26 mouse cellular contexts compared by ENCODE assay signal in genomic region chr4:66794283-66794682, GRCm38 (mm10). TPM values are rescaled to one million over a fixed set of nuclear protein-coding genes. Genes with fewer than 3 reads are reported as not detected.
DNase-seq lines count a peak whose midpoint lies in the region; ATAC-seq and TF ChIP-seq lines count a peak whose summit lies in the region.
"Had no signal": no experiment of that assay in that cellular context is flagged by ENCODE, and none has a peak within 500 bp of the region (broad histone marks: within the 10 kb centered on the region; RNA-seq: fewer than 3 reads in every experiment).

No protein-coding gene starts in this region.

- no peak overlapping the region for H3K27ac ChIP-seq in limb, embryonic 13.5 days
- H3K27ac ChIP-seq in limb, embryonic 10.5 days = no peak overlapping the region
- peak overlapping the region; percentile 47 for H3K27ac ChIP-seq in embryonic fibroblast, embryonic 13.5 days (ENCODE audit: insufficient read depth, low read length)
- H3K27ac ChIP-seq: embryonic facial prominence, embryonic 12.5 days; forebrain, embryonic 10.5 days; forebrain, embryonic 13.5 days; heart, embryonic 15.5 days; hindbrain, embryonic 10.5 days; hindbrain, embryonic 13.5 days; intestine, embryonic 15.5 days had no signal

- no peak for TF ChIP-seq POLR2A in embryonic fibroblast, embryonic 13.5 days (IDR thresholded peaks at IDR 0.05; ENCODE audit: low read depth, low read length)

- peak; percentile 19; the same call in 1 of the 2 replicates for ATAC-seq in limb, embryonic 13.5 days (ENCODE audit: low FRiP score, low read depth)
- ATAC-seq in Patski = peak; percentile 60
- ATAC-seq: forebrain, embryonic 13.5 days; forebrain, embryonic 16.5 days; hindbrain, embryonic 16.5 days; intestine, embryonic 15.5 days had no signal

- no peaks in the 10 kb centered on the region for H3K36me3 ChIP-seq in limb, embryonic 13.5 days
- no peaks in the 10 kb centered on the region for H3K36me3 ChIP-seq in limb, embryonic 10.5 days
- H3K36me3 ChIP-seq: embryonic facial prominence, embryonic 12.5 days; forebrain, embryonic 10.5 days; heart, embryonic 15.5 days; hindbrain, embryonic 10.5 days; hindbrain, embryonic 13.5 days; intestine, embryonic 15.5 days had no signal

- TF ChIP-seq CTCF in Patski (IDR thresholded peaks at IDR 0.05) = no peak
- no peak for TF ChIP-seq CTCF in embryonic fibroblast, embryonic 13.5 days (IDR thresholded peaks at IDR 0.05; ENCODE audit: borderline replicate concordance, insufficient read depth, low read length)

- no peak overlapping the region for H3K4me2 ChIP-seq in limb, embryonic 13.5 days (replicated peaks)
- H3K4me2 ChIP-seq: embryonic facial prominence, embryonic 12.5 days; forebrain, embryonic 13.5 days; heart, embryonic 11.5 days; heart, embryonic 15.5 days; hindbrain, embryonic 13.5 days; intestine, embryonic 15.5 days had no signal

- POLR2A ChIA-PET in Patski (lab: Charles Lee) = no interaction called here

- H3K27me3 ChIP-seq in limb, embryonic 13.5 days = no peaks in the 10 kb centered on the region
- H3K27me3 ChIP-seq in limb, embryonic 10.5 days (ENCODE audit: low read depth, poor library complexity, severe bottlenecking) = no peaks in the 10 kb centered on the region
- H3K27me3 ChIP-seq in Patski = no peaks in the 10 kb centered on the region
- H3K27me3 ChIP-seq: embryonic facial prominence, embryonic 12.5 days; forebrain, embryonic 13.5 days; heart, embryonic 15.5 days; hindbrain, embryonic 13.5 days; intestine, embryonic 15.5 days had no signal

- no peak overlapping the region for H3K9ac ChIP-seq in limb, embryonic 13.5 days
- H3K9ac ChIP-seq: embryonic facial prominence, embryonic 12.5 days; forebrain, embryonic 13.5 days; heart, embryonic 15.5 days; hindbrain, embryonic 13.5 days; intestine, embryonic 15.5 days had no signal

- H3K4me3 ChIP-seq in limb, embryonic 13.5 days = no peak overlapping the region
- H3K4me3 ChIP-seq in limb, embryonic 10.5 days = no peak overlapping the region
- no peak overlapping the region for H3K4me3 ChIP-seq in embryonic fibroblast, embryonic 13.5 days (ENCODE audit: insufficient read depth, low read length)
- H3K4me3 ChIP-seq: embryonic facial prominence, embryonic 12.5 days; forebrain, embryonic 10.5 days; forebrain, embryonic 13.5 days; heart, embryonic 15.5 days; hindbrain, embryonic 10.5 days; hindbrain, embryonic 13.5 days; intestine, embryonic 15.5 days had no signal

- no peak for DNase-seq in limb, embryonic 10.5 days (ENCODE audit: low spot score)
- no peak for DNase-seq in Patski (ENCODE audit: low read depth, low spot score)
- no peak for DNase-seq in lung, postnatal 36 days
- no peak for DNase-seq in heart, adult 11 months
- DNase-seq: adrenal gland, adult 2 months; adrenal gland, postnatal 14 days; cerebellum, adult 18-20 months; cerebellum, adult 9-10 months; cerebellum, postnatal 14 days; gastrocnemius, postnatal 10 days; gastrocnemius, postnatal 36 days; heart, postnatal 10 days; heart, postnatal 36 days; kidney, adult 11 months had no signal

- in situ Hi-C loops in Patski (cut with MboI; ENCODE audit: low pct_unique_long_range_greater_than_20kb) = no loop called here

- H3K4me1 ChIP-seq in limb, embryonic 13.5 days = no peaks in the 10 kb centered on the region
- no peaks in the 10 kb centered on the region for H3K4me1 ChIP-seq in limb, embryonic 10.5 days
- H3K4me1 ChIP-seq in embryonic fibroblast, embryonic 13.5 days (ENCODE audit: control insufficient read depth, insufficient read depth, low read length) = 0 out of 2 replicates have a peak, but pooled peaks cover 3% of the 10 kb centered on the region
- H3K4me1 ChIP-seq: embryonic facial prominence, embryonic 12.5 days; forebrain, embryonic 10.5 days; forebrain, embryonic 13.5 days; heart, embryonic 15.5 days; hindbrain, embryonic 10.5 days; hindbrain, embryonic 13.5 days; intestine, embryonic 15.5 days had no signal

- WGBS in limb, embryonic 13.5 days = 77% methylated on average over 2 of the region's 2 CpGs
- 90% methylated on average over 2 of the region's 2 CpGs for WGBS in limb, embryonic 10.5 days

- no peaks in the 10 kb centered on the region for H3K9me3 ChIP-seq in limb, embryonic 13.5 days
- H3K9me3 ChIP-seq in limb, embryonic 10.5 days (replicated peaks) = no peaks in the 10 kb centered on the region
- H3K9me3 ChIP-seq: embryonic facial prominence, embryonic 12.5 days; forebrain, embryonic 10.5 days; forebrain, embryonic 13.5 days; heart, embryonic 15.5 days; hindbrain, embryonic 10.5 days; hindbrain, embryonic 13.5 days; intestine, embryonic 15.5 days had no signal

- CTCF ChIA-PET in Patski (lab: Charles Lee) = no interaction called here

RNA-seq across cellular contexts. Expression of gene Tlr4, which starts 33.1 kb away (rescaled TPM):
- 0.98 and 1.3 TPM in 2 replicates for polyA plus RNA-seq in limb, embryonic 13.5 days (2015; fragmentation: Nextera tagmentation; extraction: Ambion mirVana)
- polyA plus RNA-seq in limb, embryonic 10.5 days (2016; fragmentation: Nextera tagmentation; extraction: Ambion mirVana) = 0.53 and 0.69 TPM in 2 replicates
- polyA plus RNA-seq in Patski (2021) = 13.8 TPM
- polyA plus RNA-seq in embryonic fibroblast, embryonic 13.5 days (2011; ENCODE audit: insufficient read length, low read depth, missing spikeins) = 11.5 and 13.7 TPM in 2 replicates
